Mouse (Mus musculus): ENCODE results near the gene Frg2f1. TPM values are rescaled to one million over a fixed set of nuclear protein-coding genes. Genes with fewer than 3 reads are reported as not detected.

Frg2f1 gene
- total RNA-seq, 2 experiments from 2014 or later, result 5.4 to 5.5 TPM

GRCm38 (mm10) chr4:119511591-119511990 lies 27.7 kb downstream of the Frg2f1 start:
- no peak for DNase-seq (ENCODE audit: low spot score)
- intact Hi-C loops (cut with DNase I), result no loop called here

DNA sequence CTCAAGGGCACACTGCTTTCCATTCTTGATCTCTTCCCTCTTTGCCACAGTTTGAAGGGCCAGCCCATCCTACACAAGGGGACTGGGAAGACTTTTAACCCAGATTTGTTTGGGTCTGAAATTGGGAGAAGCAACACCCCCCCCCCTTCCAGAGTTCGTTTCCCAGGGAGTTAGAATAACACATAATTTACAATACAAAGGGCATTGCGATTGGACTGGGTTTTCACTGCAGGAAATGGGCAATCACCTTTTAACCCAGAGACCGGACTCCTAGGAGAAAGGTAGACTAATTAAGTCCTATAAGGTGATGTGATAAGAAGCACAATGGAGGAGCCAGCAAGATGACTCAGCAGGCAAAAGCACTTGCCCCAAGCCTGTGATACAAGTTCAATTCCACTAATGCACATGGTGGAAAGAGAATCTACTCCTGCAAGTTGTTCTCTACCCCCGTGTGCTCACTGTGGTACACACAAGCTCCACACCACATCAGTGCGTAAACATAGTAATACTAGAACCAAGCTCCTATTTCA lies 40.9 kb downstream of the Frg2f1 start:
- intact Hi-C loops (cut with DNase I), result no loop called here
- no peak for DNase-seq (ENCODE audit: low spot score)

- intact Hi-C loops (cut with DNase I), result no loop called here
- no peak for DNase-seq (ENCODE audit: low spot score)
Observed at GRCm38 (mm10) chr4:119492933-119493327, 46.4 kb downstream of the Frg2f1 start.

- intact Hi-C loops (cut with DNase I), result no loop called here
- DNase-seq (ENCODE audit: low spot score), result peak; percentile 28
Observed at GRCm38 (mm10) chr4:119492291-119492932, 46.9 kb downstream of the Frg2f1 start, which contains the start of gene Rimkla. Gene Rimkla (minus strand): TSS chr4:119492628.

DNA sequence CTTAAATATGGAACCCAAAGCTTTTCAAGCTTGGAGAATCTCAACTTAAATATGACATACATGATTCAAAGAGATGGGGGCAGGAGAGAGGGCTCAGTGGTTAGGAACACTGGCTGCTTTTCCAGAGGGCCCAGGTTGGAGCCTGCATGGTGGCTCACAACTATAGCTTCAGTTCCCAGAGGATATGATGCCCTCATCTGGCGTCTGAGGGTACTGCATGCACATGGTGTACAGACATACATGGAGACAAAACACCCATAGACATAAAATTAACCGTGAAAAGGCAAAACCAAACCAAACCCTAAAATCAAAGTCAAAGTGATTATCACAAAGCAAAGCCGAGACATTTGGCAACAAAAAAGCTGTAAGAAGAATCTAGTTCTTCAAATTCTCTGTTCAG lies 48.5 kb downstream of the Frg2f1 start:
- intact Hi-C loops (cut with DNase I), result no loop called here
- no peak for DNase-seq (ENCODE audit: low spot score)

GRCm38 (mm10) chr4:119489666-119490065 lies 49.7 kb downstream of the Frg2f1 start:
- DNase-seq (ENCODE audit: low spot score), result no peak
- intact Hi-C loops (cut with DNase I), result no loop called here

- intact Hi-C loops (cut with DNase I), result no loop called here
- no peak for DNase-seq (ENCODE audit: low spot score)
Observed at GRCm38 (mm10) chr4:119484882-119485281, 54.4 kb downstream of the Frg2f1 start.

DNA sequence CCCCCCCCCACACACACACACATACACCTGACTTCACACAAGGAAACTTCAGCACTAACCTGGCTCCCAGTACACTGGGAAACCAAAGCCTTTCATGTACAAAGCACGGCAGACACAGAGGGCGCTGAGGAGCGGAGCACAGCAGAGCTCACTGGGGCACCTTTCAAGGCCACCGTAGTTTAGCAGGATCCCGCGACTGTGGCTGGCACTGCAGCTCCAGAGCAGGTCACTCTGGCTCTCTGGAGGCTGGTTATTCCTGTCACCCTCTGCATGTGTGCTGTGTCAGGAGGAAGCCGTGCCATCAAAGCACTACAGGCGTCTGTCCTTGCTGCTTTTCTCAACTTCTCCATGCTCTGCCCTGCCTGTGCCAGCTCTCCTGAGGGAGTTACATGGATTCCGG lies 56.3 kb downstream of the Frg2f1 start:
- intact Hi-C loops (cut with DNase I), result no loop called here
- no peak for DNase-seq (ENCODE audit: low spot score)

Other genes with a start within 250 kb of the Frg2f1 start
- 100 to 1,000 TPM; 786 to 800 TPM for gene Ybx1, start 244.9 kb downstream of the Frg2f1 start, total RNA-seq (2021)
- 10 to 100 TPM; 10.3 to 11.1 TPM for gene Ppih, start 219.0 kb downstream of the Frg2f1 start, total RNA-seq (2021)
- gene Ccdc30, start 124.0 kb downstream of the Frg2f1 start, total RNA-seq (2021), result under 1 TPM in 1 of 2 experiments, not detected in 1; 0.34 TPM
- gene Ppcs, start 117.1 kb downstream of the Frg2f1 start, total RNA-seq (2021), result 1 to 10 TPM; 8.9 TPM
- not detected for gene Zmynd12, start 116.7 kb downstream of the Frg2f1 start, total RNA-seq (2021)
- gene Rimkla, start 46.9 kb downstream of the Frg2f1 start, total RNA-seq (2021), result under 1 TPM; 0.31 to 0.67 TPM
- gene Foxj3, start 2.5 kb downstream of the Frg2f1 start, total RNA-seq (2021), result 10 to 100 TPM; 30.6 to 34.9 TPM
- not detected for gene Guca2a, start 98.2 kb upstream of the Frg2f1 start, total RNA-seq (2021)
- not detected for gene Guca2b, start 119.4 kb upstream of the Frg2f1 start, total RNA-seq (2021)
- 1 to 10 TPM; 5.1 to 5.2 TPM for gene Hivep3, start 194.3 kb upstream of the Frg2f1 start, total RNA-seq (2021)

All from heart, postnatal 25 days (tissue).